Mouse (Mus musculus): ENCODE data around the gene Ttll3. TPM values are rescaled to one million over a fixed set of nuclear protein-coding genes. Genes with fewer than 3 reads are reported as not detected.

Ttll3 gene
- polyA plus RNA-seq, 2 experiments from 2014 or later, result 22.7 to 24.0 TPM

GRCm38 (mm10) chr6:113426696-113427095 lies 37.6 kb downstream of the Ttll3 start:
- no peak for ATAC-seq

- peak; percentile 53 for ATAC-seq
These were observed 38.3 kb downstream of the Ttll3 start for GRCm38 (mm10) chr6:113427397-113427796.

DNA sequence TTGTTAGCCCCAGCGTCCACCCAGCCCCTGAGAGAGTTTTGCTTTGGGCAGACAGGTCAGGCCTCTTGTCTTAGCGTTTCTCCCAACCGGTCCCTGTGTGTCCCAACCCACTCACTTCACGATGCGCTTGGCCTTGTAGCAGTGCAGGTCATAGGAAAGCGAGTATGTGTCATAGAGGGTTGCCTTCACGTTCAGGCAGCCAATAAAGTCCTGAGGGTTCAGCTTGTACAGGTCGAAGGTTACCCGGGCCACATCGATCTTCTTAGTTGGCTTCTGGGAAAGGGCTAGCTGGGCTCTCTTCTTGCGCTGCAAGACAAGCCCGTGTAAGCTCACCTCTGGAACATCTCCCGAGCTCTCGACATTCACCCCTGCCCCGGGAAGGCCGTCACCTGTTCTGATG lies 38.9 kb downstream of the Ttll3 start:
- ATAC-seq, result no peak

- no peak for ATAC-seq
These were observed 40.9 kb downstream of the Ttll3 start for GRCm38 (mm10) chr6:113429965-113430364.

DNA sequence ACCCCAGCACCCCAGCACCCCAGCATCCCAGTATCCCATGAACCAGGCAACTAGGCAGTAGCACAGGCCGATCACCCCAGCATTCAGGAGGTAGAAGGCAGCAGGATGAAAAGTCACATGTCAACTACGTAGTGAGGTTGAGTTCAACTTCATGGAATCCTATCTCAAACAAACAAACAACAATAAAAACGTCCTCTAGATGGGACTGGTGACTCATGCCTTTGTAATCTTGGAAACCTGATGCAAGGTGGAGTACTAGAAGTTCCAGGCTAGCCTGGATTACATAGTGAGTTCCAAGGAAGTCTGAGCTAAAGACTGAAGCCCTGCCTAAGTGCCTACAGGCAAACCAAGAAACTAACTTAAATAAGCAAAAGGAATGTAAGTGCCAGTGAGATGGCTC lies 41.8 kb downstream of the Ttll3 start:
- no peak for ATAC-seq

GRCm38 (mm10) chr6:113431801-113432200 lies 42.7 kb downstream of the Ttll3 start:
- ATAC-seq, result no peak

DNA sequence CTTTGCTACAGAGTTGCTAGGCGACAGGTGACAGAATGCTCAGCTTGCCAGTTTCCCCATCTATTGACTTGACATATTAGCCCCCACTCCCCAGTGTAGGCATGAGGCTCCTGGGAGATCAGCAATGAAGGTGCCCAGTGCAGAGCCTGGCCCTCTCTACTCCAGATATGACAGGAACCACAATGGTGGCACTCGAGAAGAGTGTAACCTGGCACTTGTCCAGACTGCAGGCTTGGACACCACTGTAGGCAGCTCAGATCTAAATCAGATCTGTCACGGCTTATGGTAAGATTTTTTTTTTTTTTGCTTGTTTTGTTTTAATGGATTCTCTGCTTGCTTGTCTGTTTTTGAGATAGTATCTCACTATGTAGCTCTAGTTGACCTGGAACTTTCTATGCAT lies 44.6 kb downstream of the Ttll3 start:
- no peak for ATAC-seq

DNA sequence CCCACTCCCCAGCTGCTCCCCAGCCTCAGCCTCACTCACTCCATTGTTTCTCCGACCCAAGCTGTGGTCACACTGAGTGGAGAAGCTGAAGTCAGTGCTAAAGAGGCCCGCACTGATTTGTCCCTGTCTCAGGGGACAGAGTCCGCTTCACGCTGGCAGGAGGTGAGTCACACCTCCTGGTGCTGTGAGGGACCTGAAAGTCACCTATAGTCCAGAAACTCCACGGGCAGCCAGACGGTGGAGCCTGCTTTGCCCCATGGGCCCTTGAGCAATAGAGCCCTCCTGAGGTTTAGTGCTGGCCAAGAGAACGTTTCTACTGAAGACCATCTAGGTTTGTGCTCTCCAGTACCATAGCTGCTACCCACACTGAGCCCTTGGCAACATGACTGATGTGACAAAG lies 45.6 kb downstream of the Ttll3 start:
- no peak for ATAC-seq

GRCm38 (mm10) chr6:113435664-113436205 lies 46.7 kb downstream of the Ttll3 start, which contains the start of gene Cidec:
Gene Cidec (minus strand): TSS chr6:113435760.
- ATAC-seq, result no peak

- ATAC-seq, result no peak
These were observed 48.1 kb downstream of the Ttll3 start for GRCm38 (mm10) chr6:113437135-113437534.

DNA sequence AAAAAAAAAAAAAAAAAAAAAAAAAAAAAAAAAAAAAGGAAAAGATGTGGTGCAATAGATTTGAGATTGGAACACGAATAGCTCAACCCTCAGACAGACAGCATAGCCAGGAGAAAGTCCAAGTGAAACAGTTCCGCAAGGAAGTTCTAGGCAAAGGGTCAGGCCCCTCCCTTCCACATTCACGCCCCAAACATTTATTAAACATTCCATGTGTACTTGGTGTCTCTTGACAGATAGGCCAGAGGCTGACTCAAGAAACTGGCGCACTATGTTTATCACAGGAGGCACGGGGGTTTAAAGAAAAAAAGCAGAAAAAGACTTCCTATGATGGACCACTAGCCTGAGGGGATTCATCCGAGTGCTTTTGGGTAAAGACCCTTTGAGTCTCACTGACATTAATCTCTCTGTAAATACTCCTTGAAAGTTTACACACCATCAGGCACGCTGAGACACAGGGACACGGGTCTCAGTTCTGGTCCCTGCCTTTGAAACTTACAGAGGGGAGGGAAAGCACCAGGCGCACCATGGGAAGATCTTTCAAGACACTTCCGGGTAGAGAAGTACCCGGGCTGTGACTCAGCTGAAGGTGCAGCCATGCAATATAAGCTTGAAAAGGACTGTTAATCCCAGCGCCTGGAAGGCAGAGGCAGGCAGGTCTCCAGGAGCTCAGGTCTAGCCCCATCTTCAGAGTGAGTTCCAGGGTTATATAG lies 49.8 kb downstream of the Ttll3 start:
- no peak for ATAC-seq

DNA sequence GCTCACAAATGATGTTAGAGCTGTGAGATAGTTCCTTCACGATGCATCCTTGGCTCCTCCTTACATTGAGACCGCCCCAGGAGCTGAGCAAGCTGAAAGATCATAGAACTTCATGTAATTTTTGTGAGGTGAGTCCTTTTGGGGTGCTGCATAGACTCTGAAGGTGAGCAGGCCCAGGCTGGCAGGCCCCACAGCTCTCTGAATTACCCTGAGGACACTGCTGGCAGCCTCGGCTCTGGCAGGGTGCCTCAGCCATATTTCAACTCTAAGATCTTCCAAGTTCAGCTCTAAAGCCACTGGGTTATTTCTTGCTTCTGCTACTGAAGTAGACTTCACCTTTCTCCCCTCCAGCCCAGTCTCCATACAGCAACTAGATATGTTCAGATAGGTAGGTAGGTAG lies 51.6 kb downstream of the Ttll3 start:
- no peak for ATAC-seq

DNA sequence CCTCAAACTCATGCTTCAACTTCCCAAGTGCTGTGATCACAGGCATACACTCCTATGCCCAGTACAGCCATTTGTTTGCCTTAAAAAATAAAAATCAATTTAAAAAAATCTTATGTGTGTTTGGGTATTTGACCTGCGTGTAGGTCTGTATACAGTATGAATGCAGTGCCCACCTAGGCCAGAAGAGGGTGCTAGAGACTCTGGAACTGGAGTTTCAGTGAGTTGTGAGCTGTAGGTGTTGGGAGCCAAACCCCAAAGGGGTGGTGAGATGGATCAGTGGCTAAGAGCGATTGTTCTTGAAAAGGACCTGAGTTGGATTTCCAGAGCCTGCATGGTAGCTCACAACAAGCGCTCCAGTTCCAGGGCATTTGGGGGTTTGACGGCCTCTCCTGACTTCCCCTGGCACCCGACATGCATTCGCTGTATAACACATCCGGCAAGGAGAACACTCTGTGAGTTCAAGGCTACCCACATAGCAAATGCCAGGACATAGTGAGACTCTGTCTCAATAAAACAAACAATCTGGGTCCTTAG lies 52.2 kb downstream of the Ttll3 start:
- peak; percentile 71 for ATAC-seq

GRCm38 (mm10) chr6:113442087-113442441 lies 53.0 kb downstream of the Ttll3 start:
- ATAC-seq, result peak; percentile 27

- ATAC-seq, result peak; percentile 91
These were observed 53.5 kb downstream of the Ttll3 start, which contains the start of gene Jagn1 for GRCm38 (mm10) chr6:113442442-113443090. Gene Jagn1 (plus strand): TSS chr6:113442569.

DNA sequence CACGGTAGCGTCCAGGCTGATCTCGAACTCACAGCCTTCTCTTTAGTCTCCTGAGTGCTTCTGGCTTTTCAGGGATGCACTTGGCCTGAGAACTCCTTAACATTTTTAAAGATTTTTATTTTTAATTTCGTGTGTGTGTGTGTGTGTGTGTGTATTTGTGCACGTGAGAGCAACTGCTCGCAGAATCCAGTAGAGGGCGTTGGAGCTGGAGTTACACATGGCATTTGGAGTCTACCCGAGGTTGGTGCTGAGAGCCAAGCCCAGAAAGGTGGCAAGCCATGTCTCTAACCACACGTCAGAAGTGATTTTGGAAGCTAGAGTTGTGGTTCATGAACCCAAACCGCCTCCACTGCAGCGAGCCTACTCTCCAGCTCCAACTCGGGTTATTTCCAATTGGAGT lies 54.0 kb downstream of the Ttll3 start:
- no peak for ATAC-seq

DNA sequence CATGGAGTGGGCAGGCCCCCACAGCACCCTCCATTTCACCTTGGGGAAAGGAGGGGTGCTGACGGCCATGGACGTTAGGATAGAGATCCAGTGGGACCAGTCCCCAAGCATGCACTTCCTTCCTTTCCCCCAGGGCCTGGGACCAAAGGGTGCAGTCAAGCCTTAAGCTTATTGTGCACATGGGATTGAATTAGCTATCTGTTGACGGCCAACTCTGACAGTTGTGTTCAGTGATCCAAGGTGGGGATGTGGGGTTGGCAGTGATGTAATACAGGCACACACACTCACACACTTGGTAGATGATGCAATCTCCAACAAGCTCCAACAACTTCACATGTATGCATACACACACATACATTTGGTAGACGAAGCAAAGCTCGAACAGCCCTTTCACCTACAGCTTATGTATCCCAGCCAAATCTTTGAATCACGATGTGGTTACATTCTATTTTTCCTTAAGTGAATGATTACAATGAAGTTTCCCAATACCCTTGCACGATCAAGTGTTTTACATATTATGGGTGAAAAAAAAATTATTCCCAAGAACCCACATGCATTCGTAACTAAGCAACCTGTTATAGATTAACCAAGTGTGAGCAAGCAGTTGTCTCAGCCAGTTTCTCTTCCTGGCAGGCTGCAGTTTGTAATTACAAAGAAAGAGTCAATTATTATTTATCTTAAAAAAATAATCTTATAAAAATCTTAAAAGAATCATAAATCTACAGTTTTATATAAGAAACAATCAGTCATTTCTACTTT lies 55.3 kb downstream of the Ttll3 start:
- no peak for ATAC-seq

DNA sequence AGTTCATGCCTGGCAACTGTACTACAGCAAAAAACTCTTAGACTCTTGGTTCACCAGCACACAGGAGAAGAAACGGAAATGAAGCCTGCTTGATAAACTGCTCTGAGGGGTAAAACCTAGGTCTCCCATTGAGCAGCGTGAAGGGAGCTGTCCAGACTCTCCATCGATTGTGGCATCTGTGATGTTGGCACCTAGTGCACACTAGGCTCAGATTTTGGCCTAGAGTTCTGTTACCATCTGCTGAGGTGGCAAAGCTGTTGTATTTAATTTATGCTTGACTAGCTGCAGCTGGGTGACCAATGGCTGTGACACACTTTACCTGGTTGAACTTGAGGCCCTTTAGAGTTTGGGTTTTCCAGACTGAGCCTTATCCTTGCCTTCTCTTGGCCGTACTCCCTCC lies 58.6 kb downstream of the Ttll3 start:
- ATAC-seq, result no peak

GRCm38 (mm10) chr6:113451839-113452238 lies 62.8 kb downstream of the Ttll3 start:
- no peak for ATAC-seq

DNA sequence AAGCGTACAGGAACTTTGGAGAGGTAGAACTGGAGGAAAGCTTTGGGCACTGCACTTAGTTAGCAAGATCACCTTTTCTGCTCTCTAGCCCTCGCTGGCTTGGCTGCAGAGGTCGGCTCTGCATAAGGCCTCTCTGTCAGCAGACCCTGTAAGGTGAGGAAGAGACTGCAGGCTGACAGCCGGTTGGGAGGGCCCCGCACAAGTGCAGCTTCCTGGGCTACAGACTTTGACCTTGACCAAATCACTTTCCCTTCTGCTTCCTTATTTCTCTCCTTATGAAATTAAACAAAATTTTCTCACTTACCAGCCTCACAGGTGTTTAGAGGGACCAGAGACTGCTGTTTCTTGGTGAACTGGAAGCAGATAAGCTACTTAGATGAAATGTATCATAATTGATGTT lies 65.9 kb downstream of the Ttll3 start:
- no peak for ATAC-seq

DNA sequence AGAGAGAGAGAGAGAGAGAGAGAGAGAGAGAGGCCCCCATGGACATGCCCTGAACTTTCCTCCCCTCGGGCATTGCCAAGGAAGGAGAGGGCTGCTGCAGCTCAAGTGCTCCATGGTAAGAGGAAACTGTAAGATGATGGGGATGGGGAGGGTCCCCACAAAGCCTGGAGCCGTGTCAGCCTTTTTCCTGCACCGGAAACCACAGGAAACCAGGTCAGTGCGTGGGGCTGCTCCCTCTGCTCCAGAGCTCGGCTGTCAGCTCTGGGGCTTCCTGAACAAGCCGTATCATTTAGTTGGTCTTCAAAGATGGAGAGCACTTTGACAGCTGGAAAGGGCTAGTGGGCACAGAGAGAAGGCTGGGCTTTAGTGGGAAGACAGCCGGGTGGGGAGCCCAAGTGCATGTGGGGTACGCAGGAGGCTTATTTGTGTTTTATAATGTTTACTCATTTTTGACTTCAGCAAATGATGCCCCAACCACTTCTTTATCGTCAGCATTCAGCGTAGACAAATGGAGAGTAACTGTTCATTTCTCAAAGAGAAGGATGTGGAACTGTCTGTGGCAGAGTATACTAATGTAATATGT lies 69.0 kb downstream of the Ttll3 start, which contains the start of gene Il17re:
Gene Il17re, plus strand, starts transcription at position 533 of the 583 bp plus-strand sequence.
- ATAC-seq, result no peak

DNA sequence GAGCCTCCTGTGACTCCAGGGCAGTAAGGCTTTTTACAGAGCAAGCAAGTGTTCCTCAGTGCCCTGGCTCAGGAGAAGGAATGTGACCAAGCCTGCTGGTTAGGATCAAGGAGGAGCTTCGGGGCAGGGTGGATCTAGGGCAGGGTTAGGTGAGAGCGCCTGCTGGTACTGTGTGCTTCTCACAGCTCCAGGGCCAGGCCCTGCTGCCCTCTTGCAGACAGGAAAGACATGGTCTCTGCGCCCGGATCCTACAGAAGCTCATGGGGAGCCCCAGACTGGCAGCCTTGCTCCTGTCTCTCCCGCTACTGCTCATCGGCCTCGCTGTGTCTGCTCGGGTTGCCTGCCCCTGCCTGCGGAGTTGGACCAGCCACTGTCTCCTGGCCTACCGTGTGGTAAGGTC lies 69.6 kb downstream of the Ttll3 start:
- no peak for ATAC-seq

GRCm38 (mm10) chr6:113464040-113464439 lies 75.0 kb downstream of the Ttll3 start:
- ATAC-seq, result no peak

Measured in CD4-positive, CD25-positive, alpha-beta regulatory T cell, adult 4 months (primary cell).